In the genomic region with DNA sequence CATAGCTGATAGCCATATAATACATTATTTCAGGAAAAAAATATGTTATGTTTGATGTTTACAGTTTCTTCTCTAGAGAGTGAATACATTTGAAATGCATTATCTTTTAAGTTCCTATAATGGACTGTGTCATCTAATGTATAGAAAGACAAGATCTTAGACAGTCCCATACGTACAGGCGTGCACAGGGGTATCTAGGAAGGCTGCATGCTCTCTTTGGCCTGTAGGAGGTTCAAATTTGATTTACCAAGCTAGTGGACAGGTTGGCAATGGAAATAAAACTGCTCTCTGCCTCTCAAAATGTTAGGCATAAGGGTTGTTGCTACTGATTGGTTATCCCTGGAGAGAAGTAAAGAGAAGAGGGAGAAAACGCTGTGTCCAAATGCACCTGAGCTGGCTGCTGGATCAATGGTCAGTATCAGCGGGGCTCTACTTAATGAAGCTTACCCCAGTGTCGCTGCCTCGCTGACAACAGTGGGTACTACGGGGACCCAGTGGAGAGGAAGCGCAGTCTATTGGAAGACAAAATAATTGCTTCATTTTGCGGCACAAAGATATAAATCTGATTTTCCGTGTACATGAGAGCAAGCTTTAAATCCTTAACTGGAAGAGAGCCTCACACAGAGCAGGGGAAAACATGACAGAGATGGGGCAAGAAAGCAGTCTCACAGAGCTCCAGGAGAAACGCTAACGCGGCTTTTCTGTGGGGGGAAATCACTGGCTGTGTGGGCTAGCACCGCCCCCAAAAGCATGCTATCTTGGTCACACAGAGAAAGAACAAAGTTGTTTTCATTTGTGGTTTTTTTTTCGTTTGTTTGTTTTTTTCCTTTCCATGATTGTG, we compare ENCODE assay signal across 14 mouse cellular contexts.
DNase-seq lines count a peak whose midpoint lies in the region; ATAC-seq lines count a peak whose summit lies in the region.
"Had no signal": no experiment of that assay in that cellular context is flagged by ENCODE, and none has a peak within 500 bp of the region (broad histone marks: within the 10 kb centered on the region; RNA-seq: fewer than 3 reads in every experiment).

No protein-coding gene starts in this region.

- H3K27ac ChIP-seq in hindbrain, embryonic 12.5 days: peak overlapping the region; percentile 44; the same call in 1 of the 2 replicates
- no peak overlapping the region for H3K27ac ChIP-seq in hindbrain, embryonic 11.5 days (ENCODE audit: low read depth, low read length)
- H3K27ac ChIP-seq in forebrain, embryonic 14.5 days (ENCODE audit: low read depth, low read length): peak overlapping the region; percentile 44
- no peak overlapping the region for H3K27ac ChIP-seq in neural tube, embryonic 14.5 days (ENCODE audit: low read depth, low read length)
- H3K27ac ChIP-seq: intestine, embryonic 15.5 days; limb, embryonic 12.5 days had no signal

- H3K4me3 ChIP-seq in hindbrain, embryonic 12.5 days: no peak overlapping the region
- H3K4me3 ChIP-seq in hindbrain, embryonic 11.5 days (ENCODE audit: low read depth, low read length): no peak overlapping the region
- H3K4me3 ChIP-seq in forebrain, embryonic 14.5 days (ENCODE audit: low read depth, low read length): no peak overlapping the region
- H3K4me3 ChIP-seq in neural tube, embryonic 14.5 days (ENCODE audit: low read depth, low read length): no peak overlapping the region
- H3K4me3 ChIP-seq: intestine, embryonic 15.5 days; limb, embryonic 12.5 days had no signal

- H3K9me3 ChIP-seq in hindbrain, embryonic 12.5 days (replicated peaks): no peaks in the 10 kb centered on the region
- H3K9me3 ChIP-seq in hindbrain, embryonic 11.5 days (ENCODE audit: control insufficient read depth, low read length): no peaks in the 10 kb centered on the region
- no peaks in the 10 kb centered on the region for H3K9me3 ChIP-seq in forebrain, embryonic 14.5 days (replicated peaks; ENCODE audit: control insufficient read depth, low read length)
- no peaks in the 10 kb centered on the region for H3K9me3 ChIP-seq in neural tube, embryonic 14.5 days (ENCODE audit: control insufficient read depth, low read length)
- H3K9me3 ChIP-seq: intestine, embryonic 15.5 days; limb, embryonic 12.5 days had no signal

- 66% methylated on average over 15 of the region's 15 CpGs for WGBS in hindbrain, embryonic 12.5 days
- WGBS in hindbrain, embryonic 11.5 days: 63% methylated on average over 15 of the region's 15 CpGs
- 56% methylated on average over 15 of the region's 15 CpGs for WGBS in forebrain, embryonic 14.5 days
- 59% methylated on average over 15 of the region's 15 CpGs for WGBS in neural tube, embryonic 14.5 days

- peak overlapping the region; percentile 27; the same call in 1 of the 2 replicates for H3K9ac ChIP-seq in hindbrain, embryonic 12.5 days
- no peak overlapping the region for H3K9ac ChIP-seq in hindbrain, embryonic 11.5 days (ENCODE audit: low read depth, low read length)
- peak overlapping the region; percentile 21; the same call in 1 of the 2 replicates for H3K9ac ChIP-seq in forebrain, embryonic 14.5 days (ENCODE audit: low read length)
- H3K9ac ChIP-seq in neural tube, embryonic 14.5 days (replicated peaks; ENCODE audit: low read depth, low read length): no peak overlapping the region
- H3K9ac ChIP-seq: intestine, embryonic 15.5 days; limb, embryonic 12.5 days had no signal

- H3K4me2 ChIP-seq in hindbrain, embryonic 12.5 days (replicated peaks): 0 out of 2 replicates have a peak overlapping the region, but pooled peaks have one; percentile 4
- H3K4me2 ChIP-seq in hindbrain, embryonic 11.5 days (replicated peaks; ENCODE audit: low read depth, low read length): no peak overlapping the region
- peak overlapping the region; percentile 26 for H3K4me2 ChIP-seq in forebrain, embryonic 14.5 days (ENCODE audit: low read length)
- H3K4me2 ChIP-seq in neural tube, embryonic 14.5 days (ENCODE audit: low read depth, low read length): peak overlapping the region; percentile 17; the same call in 1 of the 2 replicates
- H3K4me2 ChIP-seq: intestine, embryonic 15.5 days; limb, embryonic 12.5 days had no signal

- H3K36me3 ChIP-seq in hindbrain, embryonic 12.5 days: no peaks in the 10 kb centered on the region
- H3K36me3 ChIP-seq in hindbrain, embryonic 11.5 days (ENCODE audit: control insufficient read depth, insufficient read depth, low read length): no peaks in the 10 kb centered on the region
- no peaks in the 10 kb centered on the region for H3K36me3 ChIP-seq in forebrain, embryonic 14.5 days (ENCODE audit: control insufficient read depth, insufficient read depth, low read length)
- no peaks in the 10 kb centered on the region for H3K36me3 ChIP-seq in neural tube, embryonic 14.5 days (ENCODE audit: control insufficient read depth, insufficient read depth, low read length)
- H3K36me3 ChIP-seq: intestine, embryonic 15.5 days; limb, embryonic 12.5 days had no signal

- DNase-seq in hindbrain, embryonic 11.5 days (ENCODE audit: low spot score): no peak
- DNase-seq in forebrain, embryonic 14.5 days (ENCODE audit: low spot score): peak; percentile 51
- DNase-seq in induced T-regulatory cell, adult 2 months (ENCODE audit: low read depth): peak; percentile 33
- DNase-seq in B cell, adult 2 months: no peak
- DNase-seq: gastrocnemius, postnatal 10 days; kidney, postnatal 10 days; layer of hippocampus, postnatal 36 days; thymus, postnatal 14 days had no signal

- H3K27me3 ChIP-seq in hindbrain, embryonic 12.5 days: no peaks in the 10 kb centered on the region
- no peaks in the 10 kb centered on the region for H3K27me3 ChIP-seq in hindbrain, embryonic 11.5 days (ENCODE audit: control insufficient read depth, insufficient read depth, low read length)
- no peaks in the 10 kb centered on the region for H3K27me3 ChIP-seq in forebrain, embryonic 14.5 days (replicated peaks; ENCODE audit: control insufficient read depth, insufficient read depth, low read length)
- H3K27me3 ChIP-seq in neural tube, embryonic 14.5 days (ENCODE audit: control insufficient read depth, insufficient read depth, low read length): no peaks in the 10 kb centered on the region
- H3K27me3 ChIP-seq: CH12.LX; intestine, embryonic 15.5 days; limb, embryonic 12.5 days had no signal

- no peak for ATAC-seq in hindbrain, embryonic 12.5 days (ENCODE audit: low FRiP score)
- ATAC-seq in hindbrain, embryonic 11.5 days (ENCODE audit: low FRiP score): no peak
- peak; percentile 79 for ATAC-seq in forebrain, embryonic 14.5 days
- ATAC-seq in neural tube, embryonic 14.5 days (ENCODE audit: low read depth): 0 out of 2 replicates have a peak, but pooled peaks have one; percentile 49
- ATAC-seq in erythroid progenitor cell, adult 5-6 weeks (replicated peaks; ENCODE audit: low FRiP score, poor library complexity, severe bottlenecking): no peak
- ATAC-seq: intestine, embryonic 15.5 days had no signal

- H3K4me1 ChIP-seq in hindbrain, embryonic 12.5 days: no peaks in the 10 kb centered on the region; the same call in 1 of the 2 replicates
- no peaks in the 10 kb centered on the region for H3K4me1 ChIP-seq in hindbrain, embryonic 11.5 days (replicated peaks; ENCODE audit: control insufficient read depth, insufficient read depth, low read length)
- H3K4me1 ChIP-seq in forebrain, embryonic 14.5 days (ENCODE audit: control insufficient read depth, insufficient read depth, low read length): no peaks in the 10 kb centered on the region
- no peaks in the 10 kb centered on the region for H3K4me1 ChIP-seq in neural tube, embryonic 14.5 days (ENCODE audit: control insufficient read depth, insufficient read depth, low read length)
- H3K4me1 ChIP-seq: intestine, embryonic 15.5 days had no signal

Comparison
In these comparisons a context has a peak if more than half of its experiments do, and no peak if none do; other contexts are left out.
1. H3K27ac ChIP-seq: peak in hindbrain, embryonic 12.5 days (single experiment) and forebrain, embryonic 14.5 days (single experiment); none in hindbrain, embryonic 11.5 days (single experiment) and neural tube, embryonic 14.5 days (single experiment).
2. H3K9ac ChIP-seq: peak in hindbrain, embryonic 12.5 days (single experiment) and forebrain, embryonic 14.5 days (single experiment); none in hindbrain, embryonic 11.5 days (single experiment) and neural tube, embryonic 14.5 days (single experiment).
3. ATAC-seq: peak in forebrain, embryonic 14.5 days (single experiment) and neural tube, embryonic 14.5 days (single experiment); none in hindbrain, embryonic 12.5 days (single experiment), hindbrain, embryonic 11.5 days (single experiment) and erythroid progenitor cell, adult 5-6 weeks (single experiment).
4. DNase-seq: peak in forebrain, embryonic 14.5 days (single experiment) and induced T-regulatory cell, adult 2 months (single experiment); none in hindbrain, embryonic 11.5 days (single experiment) and B cell, adult 2 months (0 of 2).